In the genomic region with DNA sequence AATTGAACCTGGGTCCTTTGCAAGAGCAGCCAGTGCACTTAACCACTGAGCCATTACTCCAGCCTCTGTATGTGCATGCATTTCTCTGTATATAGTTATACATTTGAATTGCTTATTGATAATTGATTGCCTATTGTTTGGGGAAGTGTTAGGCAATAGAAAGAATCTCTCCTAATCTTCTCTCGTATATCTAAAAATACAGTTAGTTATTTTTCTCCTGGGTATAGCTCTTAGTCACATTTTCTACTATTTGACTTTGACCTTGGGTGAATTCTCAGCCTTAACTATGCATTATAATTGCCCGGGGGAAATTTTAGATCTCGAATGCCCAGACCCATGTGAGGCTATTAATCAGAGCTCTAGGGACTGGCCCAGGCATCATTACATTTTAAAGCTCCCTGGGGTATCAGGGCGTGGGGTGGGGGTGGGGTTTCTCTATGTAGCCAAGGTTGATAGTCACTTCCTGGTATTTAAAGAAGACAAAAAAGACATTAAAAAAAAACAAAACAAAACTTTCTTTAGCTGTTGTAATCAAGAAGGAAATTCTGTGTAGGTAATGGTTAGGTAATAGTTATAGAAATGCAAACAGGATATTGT, we compare ENCODE assay signal across 17 mouse cellular contexts. TPM values are rescaled to one million over a fixed set of nuclear protein-coding genes. Genes with fewer than 3 reads are reported as not detected.
DNase-seq lines count a peak whose midpoint lies in the region; ATAC-seq and TF ChIP-seq lines count a peak whose summit lies in the region.
"Had no signal": no experiment of that assay in that cellular context is flagged by ENCODE, and none has a peak within 500 bp of the region (broad histone marks: within the 10 kb centered on the region; RNA-seq: fewer than 3 reads in every experiment).

No protein-coding gene starts in this region.

- no peak for TF ChIP-seq CTCF in embryonic fibroblast, embryonic 13.5 days (IDR thresholded peaks at IDR 0.05; ENCODE audit: borderline replicate concordance, insufficient read depth, low read length)

- H3K27ac ChIP-seq in embryonic fibroblast, embryonic 13.5 days (ENCODE audit: insufficient read depth, low read length) = peak overlapping the region; percentile 65; the same call in 1 of the 2 replicates
- H3K27ac ChIP-seq: embryonic facial prominence, embryonic 15.5 days; heart, embryonic 15.5 days; hindbrain, embryonic 10.5 days; hindbrain, embryonic 14.5 days; intestine, embryonic 15.5 days had no signal

- intact Hi-C loops in left cerebral cortex, postnatal 4 days (cut with DNase I) = no loop called here

- no peak for ATAC-seq in granulocyte monocyte progenitor cell, adult 5-6 weeks (replicated peaks; ENCODE audit: poor library complexity, severe bottlenecking)
- ATAC-seq in megakaryocyte progenitor cell, adult 5-6 weeks (replicated peaks; ENCODE audit: poor library complexity) = no peak
- ATAC-seq: activated CD4-positive, CD25-positive, alpha-beta regulatory T cell, adult 4 months; forebrain, embryonic 16.5 days; intestine, embryonic 15.5 days had no signal

- TF ChIP-seq POLR2A in embryonic fibroblast, embryonic 13.5 days (IDR thresholded peaks at IDR 0.05; ENCODE audit: low read depth, low read length) = no peak

- H3K4me3 ChIP-seq in embryonic fibroblast, embryonic 13.5 days (ENCODE audit: insufficient read depth, low read length) = no peak overlapping the region
- H3K4me3 ChIP-seq: embryonic facial prominence, embryonic 15.5 days; heart, embryonic 15.5 days; hindbrain, embryonic 10.5 days; intestine, embryonic 15.5 days had no signal

- DNase-seq in A20 (ENCODE audit: low read depth, low spot score) = peak; percentile 83
- DNase-seq in CD4-positive, CD25-positive, alpha-beta regulatory T cell, adult 2 months (ENCODE audit: low read depth, low spot score) = peak; percentile 13
- DNase-seq in left cerebral cortex, postnatal 4 days = no peak
- DNase-seq: adrenal gland, postnatal 14 days; cerebellum, adult 18-20 months; gastrocnemius, postnatal 25 days; kidney, adult 18-20 months had no signal

- H3K4me1 ChIP-seq in embryonic fibroblast, embryonic 13.5 days (ENCODE audit: control insufficient read depth, insufficient read depth, low read length) = peaks cover 2% of the 10 kb centered on the region; the same call in 1 of the 2 replicates
- H3K4me1 ChIP-seq: heart, embryonic 15.5 days; intestine, embryonic 15.5 days had no signal

RNA-seq across cellular contexts. Expression of gene Map2k6, which starts 39.9 kb away (rescaled TPM):
- 3.6 and 4.7 TPM in 2 replicates for polyA plus RNA-seq in embryonic fibroblast, embryonic 13.5 days (2011; ENCODE audit: insufficient read length, low read depth, missing spikeins)
- total RNA-seq in granulocyte monocyte progenitor cell, adult 5-6 weeks (2014; fragmentation: Nextera tagmentation) = 10.1 and 12.9 TPM in 2 replicates
- 18.8 and 20.9 TPM in 2 replicates for total RNA-seq in granulocyte monocyte progenitor cell, adult 5-6 weeks (2017)
- 10 to 100 TPM; 33.0 to 35.7 TPM for total RNA-seq in left cerebral cortex, postnatal 4 days (2021)
- 10.4 and 12.7 TPM in 2 replicates for total RNA-seq in megakaryocyte progenitor cell, adult 5-6 weeks (2015)
- 13.8 and 16.7 TPM in 2 replicates for total RNA-seq in megakaryocyte progenitor cell, adult 5-6 weeks (2017)
